Mouse (Mus musculus) lung, postnatal 0 days (tissue): ENCODE measurements around the gene Gpr84.

ENCODE experiments used
- CTCF ChIP-seq: IDR thresholded peaks from 2 replicates; pipeline ENCODE4 v1.5.1; 2016; ENCODE audit warnings: antibody characterized with exemption, mild to moderate bottlenecking
- EP300 ChIP-seq: IDR thresholded peaks from 2 replicates; pipeline ENCODE4 v1.6.1; 2016; ENCODE audit warnings: antibody characterized with exemption, mild to moderate bottlenecking, control low read depth

GRCm38 (mm10) chr15:103353511-103354256 lies 43.3 kb upstream of the Gpr84 start:
- TF ChIP-seq CTCF (no peak), EP300 (no peak)
